Mouse (Mus musculus): ENCODE measurements around the gene Ammecr1. TPM values are rescaled to one million over a fixed set of nuclear protein-coding genes. Genes with fewer than 3 reads are reported as not detected.

Gene Ammecr1
- polyA plus RNA-seq, 1 experiment from 2014 or later, result 11.0 TPM

DNA sequence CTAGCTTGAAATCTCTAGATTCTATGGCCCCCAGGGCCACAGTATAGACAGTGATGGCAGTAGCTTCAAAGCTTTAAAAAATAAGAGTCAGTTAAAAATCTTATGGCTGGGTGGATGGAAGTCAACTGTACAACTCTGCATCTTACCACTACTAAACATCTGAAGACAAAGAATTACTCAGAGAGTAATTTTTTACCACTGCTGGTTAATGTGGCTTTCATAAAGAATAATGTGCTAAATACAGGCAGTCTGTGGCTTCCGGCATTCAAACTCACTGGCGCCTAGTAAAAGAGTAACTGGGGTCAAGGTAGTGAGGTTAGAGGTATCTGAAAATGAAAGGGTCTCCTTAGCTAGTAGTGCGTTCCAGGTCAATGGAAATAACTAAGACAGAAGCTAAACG, 64.6 kb downstream of the Ammecr1 start:
- no peak overlapping the region for H3K27ac ChIP-seq
- H3K4me2 ChIP-seq (replicated peaks), result no peak overlapping the region
- H3K36me3 ChIP-seq, result no peaks in the 10 kb centered on the region
- H3K4me1 ChIP-seq (replicated peaks), result no peaks in the 10 kb centered on the region
- no peaks in the 10 kb centered on the region for H3K9me3 ChIP-seq
- H3K27me3 ChIP-seq (replicated peaks), result peaks cover 2% of the 10 kb centered on the region; the same call in 1 of the 2 replicates
- H3K4me3 ChIP-seq (replicated peaks), result no peak overlapping the region
- WGBS, result 83% methylated on average over 4 of the region's 4 CpGs
- ATAC-seq, result no peak
- H3K9ac ChIP-seq, result no peak overlapping the region

DNA sequence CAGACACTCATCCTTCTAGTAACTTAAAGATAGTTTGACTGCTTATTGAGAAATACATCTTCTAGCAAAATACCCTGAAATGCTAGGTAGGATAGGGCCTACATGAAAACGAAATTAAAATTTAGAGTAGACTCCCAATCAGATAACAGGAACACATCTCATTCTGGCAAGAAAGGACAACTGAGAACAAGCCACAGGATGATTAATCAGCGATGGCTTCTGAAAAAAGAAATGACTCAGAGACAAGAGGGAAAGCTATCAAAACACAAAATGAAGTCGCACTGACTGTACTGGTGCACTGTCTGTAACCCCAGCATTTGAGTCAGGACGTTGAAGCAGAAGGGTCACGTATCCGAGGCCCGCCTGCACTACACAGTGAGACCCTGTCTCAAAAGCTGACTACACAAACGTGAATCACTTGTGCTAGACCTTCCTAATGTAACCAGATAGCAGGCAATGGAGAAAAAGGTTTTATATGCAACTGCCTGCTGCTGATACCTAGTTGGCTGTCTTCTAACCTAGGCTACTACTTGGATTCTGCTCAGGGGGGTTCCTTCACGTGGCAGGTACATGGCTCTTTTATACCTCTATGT, 68.1 kb downstream of the Ammecr1 start:
- Histone ChIP-seq H3K9me3 (no peaks in the 10 kb centered on the region), H3K4me1 (replicated peaks) (no peaks in the 10 kb centered on the region), H3K4me3 (replicated peaks) (no peak overlapping the region), H3K36me3 (no peaks in the 10 kb centered on the region), H3K27ac (no peak overlapping the region), H3K27me3 (replicated peaks) (peaks cover 2% of the 10 kb centered on the region; the same call in 1 of the 2 replicates), H3K4me2 (replicated peaks) (no peak overlapping the region), H3K9ac (no peak overlapping the region)
- WGBS, result 85% methylated on average over 9 of the region's 9 CpGs
- ATAC-seq, result no peak

DNA sequence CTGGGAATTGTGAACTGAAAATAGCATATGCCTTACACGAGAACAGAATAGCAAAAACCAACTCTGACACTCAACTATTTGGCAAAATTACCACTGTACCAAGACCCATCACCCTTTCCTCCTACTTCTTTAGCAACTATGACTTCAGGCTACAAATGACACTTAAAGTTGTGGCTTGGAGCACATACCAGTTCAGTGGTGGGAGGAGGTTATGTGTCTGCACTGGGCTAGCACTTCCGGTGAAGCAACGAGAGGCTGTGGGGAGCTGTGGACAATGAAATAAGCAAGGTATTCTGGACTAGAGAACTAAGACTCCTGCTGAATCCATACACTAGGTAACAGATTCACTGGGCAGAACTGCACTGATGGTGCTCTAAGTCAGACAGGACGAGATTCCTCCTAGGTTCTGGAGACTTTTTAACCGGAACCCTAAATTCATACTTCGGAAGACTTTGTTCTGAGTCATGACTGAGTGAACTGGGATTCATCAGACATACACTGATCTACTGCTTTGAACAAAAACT, 69.0 kb downstream of the Ammecr1 start:
- H3K4me3 ChIP-seq (replicated peaks), result no peak overlapping the region
- H3K27ac ChIP-seq, result no peak overlapping the region
- 89% methylated on average over 6 of the region's 6 CpGs for WGBS
- H3K4me2 ChIP-seq (replicated peaks), result no peak overlapping the region
- H3K9ac ChIP-seq, result no peak overlapping the region
- ATAC-seq, result no peak
- no peaks in the 10 kb centered on the region for H3K4me1 ChIP-seq (replicated peaks)
- no peaks in the 10 kb centered on the region for H3K9me3 ChIP-seq
- H3K27me3 ChIP-seq (replicated peaks), result peaks cover 2% of the 10 kb centered on the region; the same call in 1 of the 2 replicates
- H3K36me3 ChIP-seq, result no peaks in the 10 kb centered on the region

DNA sequence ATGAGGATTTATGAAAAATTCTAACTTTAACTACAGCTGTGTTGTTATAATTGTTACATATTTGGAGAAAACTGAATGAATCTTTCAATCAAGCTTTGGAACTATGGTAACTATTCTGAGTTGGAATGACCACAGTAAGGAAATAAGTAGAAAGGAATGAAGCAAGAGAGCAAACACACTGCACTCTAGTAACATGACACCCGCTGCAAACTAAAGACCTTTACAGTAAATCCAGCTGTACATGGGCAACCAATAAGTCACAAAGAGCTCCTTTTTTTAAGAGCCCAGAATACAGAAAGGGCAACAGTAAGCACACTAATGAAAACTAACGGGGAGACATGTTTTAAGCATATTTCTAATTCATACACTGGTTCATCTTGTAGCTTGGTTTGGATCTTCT, 71.2 kb downstream of the Ammecr1 start:
- H3K4me1 ChIP-seq (replicated peaks), result no peaks in the 10 kb centered on the region
- H3K27ac ChIP-seq, result no peak overlapping the region
- H3K4me3 ChIP-seq (replicated peaks), result no peak overlapping the region
- H3K4me2 ChIP-seq (replicated peaks), result no peak overlapping the region
- H3K27me3 ChIP-seq (replicated peaks), result peaks cover 2% of the 10 kb centered on the region; the same call in 1 of the 2 replicates
- 67% methylated on average over 2 of the region's 2 CpGs for WGBS
- no peaks in the 10 kb centered on the region for H3K36me3 ChIP-seq
- no peak for ATAC-seq
- no peak overlapping the region for H3K9ac ChIP-seq
- no peaks in the 10 kb centered on the region for H3K9me3 ChIP-seq

DNA sequence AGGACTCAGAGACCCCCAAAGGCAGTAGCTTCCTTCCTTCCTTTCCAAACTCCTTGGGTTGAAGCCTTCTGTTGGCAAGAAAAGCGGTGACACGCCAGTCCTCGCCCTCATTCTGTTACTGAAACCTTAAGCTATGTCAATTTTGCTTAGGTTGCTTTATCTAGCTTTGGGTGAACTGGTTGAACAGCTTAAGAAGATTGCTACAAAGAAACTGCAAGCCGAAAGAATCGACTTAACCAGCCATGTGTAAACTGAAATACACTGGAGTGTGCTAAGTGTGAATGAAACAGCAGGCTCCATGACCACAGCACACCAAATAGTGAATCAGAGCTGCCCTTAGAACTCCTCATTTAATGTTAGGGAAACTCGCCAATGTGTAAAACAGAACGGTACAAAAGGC, 80.6 kb downstream of the Ammecr1 start:
- H3K4me3 ChIP-seq (replicated peaks), result no peak overlapping the region

DNA sequence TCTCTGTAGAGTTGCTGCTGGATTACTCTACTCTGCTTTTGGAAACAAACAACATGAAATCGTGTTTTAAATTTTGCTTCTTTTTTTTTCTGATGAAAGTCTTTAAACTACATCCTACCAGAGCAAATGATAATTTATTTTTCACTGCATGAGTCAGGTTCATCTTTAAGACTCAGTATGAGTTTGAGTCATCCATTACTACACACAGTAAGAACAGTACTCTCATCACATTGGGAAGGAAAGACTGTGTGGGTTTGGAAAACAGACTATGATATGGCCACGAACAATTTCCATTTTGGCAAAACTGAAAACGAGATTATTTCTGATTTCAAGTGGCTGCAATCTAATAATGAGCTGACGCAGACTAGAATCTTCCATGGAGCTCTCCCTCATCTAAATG, 82.9 kb downstream of the Ammecr1 start:
- Histone ChIP-seq H3K4me2 (replicated peaks) (no peak overlapping the region), H3K9ac (no peak overlapping the region), H3K27me3 (replicated peaks) (no peaks in the 10 kb centered on the region), H3K4me1 (replicated peaks) (no peaks in the 10 kb centered on the region), H3K4me3 (replicated peaks) (no peak overlapping the region), H3K27ac (no peak overlapping the region), H3K36me3 (no peaks in the 10 kb centered on the region), H3K9me3 (no peaks in the 10 kb centered on the region)
- 85% methylated on average over 4 of the region's 4 CpGs for WGBS
- no peak for ATAC-seq

More for the DNA sequence above, 80.6 kb downstream of the Ammecr1 start:
- H3K4me2 ChIP-seq (replicated peaks), result no peak overlapping the region
- no peaks in the 10 kb centered on the region for H3K4me1 ChIP-seq (replicated peaks)
- no peak overlapping the region for H3K27ac ChIP-seq
- no peaks in the 10 kb centered on the region for H3K9me3 ChIP-seq
- H3K36me3 ChIP-seq, result no peaks in the 10 kb centered on the region
- WGBS, result 94% methylated on average over 7 of the region's 7 CpGs
- ATAC-seq, result no peak
- H3K27me3 ChIP-seq (replicated peaks), result no peaks in the 10 kb centered on the region
- no peak overlapping the region for H3K9ac ChIP-seq

DNA sequence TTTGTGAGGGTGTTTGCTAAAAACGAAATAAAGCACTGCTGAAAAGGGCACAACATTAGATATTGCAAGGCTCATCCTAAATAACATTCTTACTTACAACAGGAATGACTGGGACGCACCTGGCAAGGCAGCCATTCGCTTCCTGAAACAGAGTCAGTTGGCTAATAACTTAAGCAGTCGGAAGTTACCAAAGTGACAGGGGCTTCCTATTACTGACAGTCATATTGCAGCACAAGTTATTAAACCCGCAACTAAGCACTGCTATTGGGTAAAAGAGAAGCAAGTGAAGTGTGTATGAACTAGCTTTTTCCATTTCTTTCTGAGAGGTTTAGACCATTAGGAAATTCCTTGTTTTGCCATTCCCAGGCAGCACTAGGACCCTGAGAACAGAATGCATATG, 84.3 kb downstream of the Ammecr1 start:
- H3K27me3 ChIP-seq (replicated peaks), result no peaks in the 10 kb centered on the region
- H3K9ac ChIP-seq, result no peak overlapping the region
- WGBS, result 83% methylated on average over 5 of the region's 5 CpGs
- no peaks in the 10 kb centered on the region for H3K9me3 ChIP-seq
- no peak overlapping the region for H3K27ac ChIP-seq
- H3K4me1 ChIP-seq (replicated peaks), result no peaks in the 10 kb centered on the region
- ATAC-seq, result no peak
- no peaks in the 10 kb centered on the region for H3K36me3 ChIP-seq
- no peak overlapping the region for H3K4me2 ChIP-seq (replicated peaks)
- no peak overlapping the region for H3K4me3 ChIP-seq (replicated peaks)

DNA sequence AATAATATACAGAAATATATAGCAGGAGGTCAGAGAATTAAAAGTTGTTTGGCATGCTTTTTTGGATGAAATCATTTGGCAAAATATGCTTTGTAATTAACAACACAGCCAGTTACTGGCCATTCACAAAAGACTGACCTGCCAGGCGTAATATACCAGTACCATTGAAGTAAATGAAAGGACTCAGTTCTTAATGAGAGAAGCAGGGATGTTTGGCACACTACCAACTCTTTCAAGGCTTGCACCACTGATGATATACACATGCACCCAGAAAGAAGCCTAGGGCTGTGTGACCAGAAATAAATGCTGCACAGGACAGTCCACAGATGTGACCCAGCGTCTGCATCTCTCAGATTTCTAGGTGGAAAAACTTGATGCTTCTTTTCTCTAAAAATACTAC, 96.7 kb downstream of the Ammecr1 start:
- ATAC-seq, result no peak
- no peaks in the 10 kb centered on the region for H3K36me3 ChIP-seq
- 81% methylated on average over 2 of the region's 2 CpGs for WGBS
- no peak overlapping the region for H3K27ac ChIP-seq
- no peaks in the 10 kb centered on the region for H3K9me3 ChIP-seq
- no peak overlapping the region for H3K4me3 ChIP-seq (replicated peaks)
- H3K9ac ChIP-seq, result no peak overlapping the region
- H3K4me1 ChIP-seq (replicated peaks), result no peaks in the 10 kb centered on the region
- no peaks in the 10 kb centered on the region for H3K27me3 ChIP-seq (replicated peaks)
- H3K4me2 ChIP-seq (replicated peaks), result no peak overlapping the region

DNA sequence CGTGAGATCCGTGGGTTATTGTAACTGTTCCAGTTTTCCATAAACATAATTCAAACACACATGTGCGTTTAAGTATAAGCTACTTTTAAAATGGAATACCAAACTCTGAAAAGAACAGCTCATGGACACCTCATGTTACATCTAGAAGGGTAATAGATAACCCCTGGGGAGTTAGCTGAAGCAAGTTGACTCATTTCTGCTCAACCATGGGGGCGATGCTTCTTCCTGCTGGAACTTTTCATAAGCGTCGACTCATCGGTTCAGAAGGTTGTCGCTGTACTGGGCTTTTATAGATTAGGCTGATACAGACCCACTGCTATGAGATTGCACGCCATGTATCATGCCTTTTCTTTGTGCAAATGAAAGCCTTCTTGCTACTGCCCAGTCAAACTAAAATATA, 118.5 kb downstream of the Ammecr1 start:
- Histone ChIP-seq H3K27ac (no peak overlapping the region), H3K9ac (no peak overlapping the region), H3K4me2 (replicated peaks) (no peak overlapping the region), H3K36me3 (no peaks in the 10 kb centered on the region), H3K4me1 (replicated peaks) (no peaks in the 10 kb centered on the region), H3K4me3 (replicated peaks) (no peak overlapping the region), H3K9me3 (no peaks in the 10 kb centered on the region), H3K27me3 (replicated peaks) (no peaks in the 10 kb centered on the region)
- 85% methylated on average over 9 of the region's 9 CpGs for WGBS
- ATAC-seq, result no peak

DNA sequence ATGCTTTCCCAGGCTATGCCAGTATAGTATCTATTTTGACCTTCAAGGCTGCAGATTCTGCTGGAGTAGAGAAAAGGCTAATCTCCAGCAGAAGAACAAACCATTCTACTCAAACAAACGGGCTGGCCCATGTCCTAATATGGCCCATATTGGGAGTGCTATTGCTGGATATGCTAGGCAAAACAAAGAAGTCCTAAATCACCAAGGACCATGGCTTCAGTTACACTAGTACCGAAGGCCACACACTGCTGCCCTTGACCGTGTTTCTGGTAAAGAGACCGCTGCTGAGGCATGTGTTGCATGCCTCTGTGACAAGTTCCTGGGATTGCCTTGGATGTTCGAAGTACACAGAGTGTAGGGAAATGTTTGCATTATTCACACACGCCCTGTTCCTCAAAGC, 120.3 kb downstream of the Ammecr1 start:
- Histone ChIP-seq H3K27ac (no peak overlapping the region), H3K27me3 (replicated peaks) (no peaks in the 10 kb centered on the region), H3K4me3 (replicated peaks) (no peak overlapping the region), H3K4me1 (replicated peaks) (no peaks in the 10 kb centered on the region), H3K36me3 (no peaks in the 10 kb centered on the region), H3K9me3 (no peaks in the 10 kb centered on the region), H3K9ac (no peak overlapping the region), H3K4me2 (replicated peaks) (no peak overlapping the region)
- WGBS, result 85% methylated on average over 6 of the region's 6 CpGs
- no peak for ATAC-seq

DNA sequence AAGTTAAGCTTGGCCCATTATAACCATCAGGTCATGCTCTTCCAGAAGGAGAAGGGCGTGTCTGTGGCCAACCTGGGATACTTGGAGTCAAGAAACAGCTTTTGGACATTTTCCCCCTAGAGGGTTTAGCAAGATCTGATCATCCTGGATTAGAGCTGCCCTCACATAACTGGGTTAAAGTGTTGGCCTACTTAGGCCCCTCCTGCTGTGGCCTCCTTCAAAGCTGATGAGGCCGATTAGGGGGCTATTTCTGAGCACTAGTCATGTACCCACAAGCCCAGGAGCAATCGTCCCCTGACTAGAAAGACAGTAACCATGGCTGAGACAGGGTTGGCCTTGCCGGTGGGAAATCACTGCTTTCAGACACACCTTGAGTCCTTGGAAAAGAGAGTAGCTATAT, 124.6 kb downstream of the Ammecr1 start:
- Histone ChIP-seq H3K9ac (no peak overlapping the region), H3K4me1 (replicated peaks) (no peaks in the 10 kb centered on the region), H3K9me3 (no peaks in the 10 kb centered on the region), H3K27me3 (replicated peaks) (no peaks in the 10 kb centered on the region), H3K27ac (no peak overlapping the region), H3K4me2 (replicated peaks) (no peak overlapping the region), H3K36me3 (no peaks in the 10 kb centered on the region), H3K4me3 (replicated peaks) (no peak overlapping the region)
- no peak for ATAC-seq
- 77% methylated on average over 4 of the region's 4 CpGs for WGBS

DNA sequence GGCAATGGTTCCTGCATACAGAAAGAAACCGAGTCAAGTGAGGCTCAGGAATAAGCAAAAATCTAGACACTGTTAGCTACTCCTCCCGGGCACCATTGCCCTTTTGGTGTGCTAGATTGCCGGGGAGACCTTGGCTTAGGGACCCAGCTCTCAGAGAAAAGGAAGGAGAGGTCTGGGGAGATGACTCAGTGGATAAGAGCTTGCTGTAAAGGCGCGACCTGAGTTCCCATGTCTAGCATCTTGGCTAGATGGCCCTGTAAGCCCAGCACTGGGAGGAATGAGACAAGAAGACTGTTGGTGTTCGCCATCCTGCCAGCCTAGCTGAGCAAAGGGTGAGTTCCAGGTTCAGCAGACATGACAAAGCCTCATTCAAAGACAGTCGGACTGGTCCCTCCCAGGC, 127.1 kb downstream of the Ammecr1 start:
- no peaks in the 10 kb centered on the region for H3K27me3 ChIP-seq (replicated peaks)
- no peaks in the 10 kb centered on the region for H3K36me3 ChIP-seq
- H3K4me3 ChIP-seq (replicated peaks), result no peak overlapping the region
- no peak overlapping the region for H3K9ac ChIP-seq
- H3K9me3 ChIP-seq, result no peaks in the 10 kb centered on the region
- no peak overlapping the region for H3K27ac ChIP-seq
- no peaks in the 10 kb centered on the region for H3K4me1 ChIP-seq (replicated peaks)
- 84% methylated on average over 7 of the region's 7 CpGs for WGBS
- no peak for ATAC-seq
- H3K4me2 ChIP-seq (replicated peaks), result no peak overlapping the region

DNA sequence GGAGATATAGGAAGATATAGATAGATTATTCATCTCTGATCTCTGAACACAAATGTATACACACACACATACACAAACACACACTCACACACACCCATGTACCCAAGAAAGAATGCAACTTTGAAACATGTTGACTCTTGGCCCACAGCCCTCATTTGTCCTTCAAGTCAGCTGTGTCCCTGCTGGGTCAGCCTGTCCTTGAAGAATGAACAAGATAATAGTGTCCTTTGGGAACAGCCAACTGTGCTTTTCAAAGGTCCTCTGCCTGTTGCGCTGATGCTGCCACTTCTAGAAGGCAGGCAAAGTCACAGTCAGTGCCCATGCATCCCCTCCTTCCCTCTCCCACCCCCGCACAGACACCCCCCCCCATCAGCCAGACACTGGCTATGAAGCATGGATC, 127.7 kb downstream of the Ammecr1 start:
- no peaks in the 10 kb centered on the region for H3K36me3 ChIP-seq
- H3K27me3 ChIP-seq (replicated peaks), result no peaks in the 10 kb centered on the region
- H3K4me3 ChIP-seq (replicated peaks), result no peak overlapping the region
- H3K9ac ChIP-seq, result no peak overlapping the region
- H3K4me2 ChIP-seq (replicated peaks), result no peak overlapping the region
- no peak overlapping the region for H3K27ac ChIP-seq
- no peaks in the 10 kb centered on the region for H3K9me3 ChIP-seq
- ATAC-seq, result no peak
- no peaks in the 10 kb centered on the region for H3K4me1 ChIP-seq (replicated peaks)
- 92% methylated on average over 2 of the region's 2 CpGs for WGBS
